Mouse (Mus musculus) kidney, postnatal 0 days (tissue): ENCODE measurements around the gene Nfic. TPM values are rescaled to one million over a fixed set of nuclear protein-coding genes. Genes with fewer than 3 reads are reported as not detected.

Experiments
- ATAC-seq: fragments of 200-750 bp; cut with Nextera tagmentation; replicated peaks from 2 replicates; pipeline ENCODE4 v1.8.0; 2017; ENCODE audit warnings: low read depth, moderate number of reproducible peaks, moderate TSS enrichment, moderate library complexity; ENCODE audit not compliant: low FRiP score
- DNase-seq: peaks from one replicate; pipeline ENCODE4 v3.0.0-alpha.2; 2016; ENCODE audit warnings: low spot score
- H3K27ac ChIP-seq: fragments of 300-500 bp; sonication (generic); 2 replicates; pipeline ENCODE4 v1.5.1; 2014; ENCODE audit warnings: mild to moderate bottlenecking
- H3K27me3 ChIP-seq: fragments of 300-500 bp; sonication (generic); 2 replicates; pipeline ENCODE4 v1.6.1; 2014; ENCODE audit warnings: low read length, mixed read lengths; ENCODE audit not compliant: insufficient read depth
- H3K36me3 ChIP-seq: fragments of 300-500 bp; sonication (generic); 2 replicates; pipeline ENCODE4 v1.6.1; 2014; ENCODE audit warnings: low read length, mixed read lengths; ENCODE audit not compliant: insufficient read depth
- H3K4me1 ChIP-seq: fragments of 300-500 bp; sonication (generic); replicated peaks from 2 replicates; pipeline ENCODE4 v1.6.1; 2014; ENCODE audit warnings: antibody characterized with exemption, low read length, mixed read lengths; ENCODE audit not compliant: insufficient read depth
- H3K4me2 ChIP-seq: fragments of 300-500 bp; sonication (generic); 2 replicates; pipeline ENCODE4 v1.6.1; 2014; ENCODE audit warnings: mild to moderate bottlenecking, low read length, moderate library complexity, mixed read lengths
- H3K4me3 ChIP-seq: fragments of 300-500 bp; sonication (generic); replicated peaks from 2 replicates; pipeline ENCODE4 v1.5.1; 2014; ENCODE audit warnings: low read depth, low read length
- H3K9ac ChIP-seq: fragments of 300-500 bp; sonication (generic); 2 replicates; pipeline ENCODE4 v1.6.1; 2014; ENCODE audit warnings: low read depth, low read length
- H3K9me3 ChIP-seq: fragments of 300-500 bp; sonication (generic); replicated peaks from 2 replicates; pipeline ENCODE4 v1.6.1; 2016; ENCODE audit warnings: low read length, inconsistent platforms, mixed read lengths
- CTCF ChIP-seq: IDR thresholded peaks from 2 replicates; pipeline ENCODE4 v1.5.1; 2016; ENCODE audit warnings: antibody characterized with exemption, low read depth, mild to moderate bottlenecking, moderate library complexity
- WGBS: fragments of 180-500 bp; shearing (Covaris S2); extraction: QIAGEN DNeasy Blood & Tissue Kit; methylation state at CpG from one replicate; pipeline ENCODE4 v1.1.7; 2014; 5-methylcytosine and 5-hydroxymethylcytosine counted together
- polyA plus RNA-seq: library from polyadenylated mRNA; unstranded; fragments of >200 nt; fragmentation: Nextera tagmentation; extraction: Ambion mirVana; gene quantifications from 2 replicates; pipeline ENCODE4 v1.2.1, GENCODE M21; 2015

Gene Nfic
- polyA plus RNA-seq, 1 experiment from 2014 or later, result 62.3 TPM

DNA sequence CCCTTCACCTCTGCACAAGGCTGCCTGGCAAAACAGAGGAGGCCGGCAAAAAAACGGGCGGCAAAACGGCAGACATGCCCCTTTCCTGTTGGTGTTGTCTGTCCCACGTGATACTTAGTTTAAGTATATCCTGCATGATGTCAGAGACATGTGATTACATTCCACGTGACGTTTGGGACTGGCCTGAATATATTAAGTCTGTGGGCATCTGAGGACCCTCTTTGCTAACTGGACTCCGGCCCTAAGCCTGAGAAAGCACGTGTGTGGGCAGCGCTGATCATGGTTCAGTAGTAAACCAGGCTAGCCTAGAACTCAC lies 54.3 kb downstream of the Nfic start:
- DNase-seq (peak; percentile 57), ATAC-seq (no peak)
- Histone ChIP-seq H3K9me3 (no peaks in the 10 kb centered on the region), H3K36me3 (peaks cover 41% of the 10 kb centered on the region), H3K4me2 (no peak overlapping the region), H3K4me1 (peaks cover 29% of the 10 kb centered on the region), H3K27ac (peak overlapping the region; percentile 86), H3K27me3 (no peaks in the 10 kb centered on the region), H3K9ac (no peak overlapping the region), H3K4me3 (no peak overlapping the region)
- WGBS, result 34% methylated on average over 10 of the region's 10 CpGs
- TF ChIP-seq CTCF, result no peak

- H3K4me3 ChIP-seq, result no peak overlapping the region
- peaks cover 29% of the 10 kb centered on the region for H3K4me1 ChIP-seq
- WGBS, result 75% methylated on average over 22 of the region's 22 CpGs
- H3K27ac ChIP-seq, result no peak overlapping the region; the same call in 1 of the 2 replicates
- H3K4me2 ChIP-seq, result no peak overlapping the region
- no peak for ATAC-seq
- TF ChIP-seq CTCF, result no peak
- H3K27me3 ChIP-seq, result no peaks in the 10 kb centered on the region
- H3K9ac ChIP-seq, result no peak overlapping the region
- no peaks in the 10 kb centered on the region for H3K9me3 ChIP-seq
- H3K36me3 ChIP-seq, result peaks cover 35% of the 10 kb centered on the region
- no peak for DNase-seq
These were observed 54.8 kb downstream of the Nfic start for GRCm38 (mm10) chr10:81400371-81401204.

- no peak overlapping the region for H3K27ac ChIP-seq
- peaks cover 29% of the 10 kb centered on the region for H3K4me1 ChIP-seq
- no peaks in the 10 kb centered on the region for H3K9me3 ChIP-seq
- H3K4me3 ChIP-seq, result no peak overlapping the region
- H3K4me2 ChIP-seq, result no peak overlapping the region
- ATAC-seq (no peak), DNase-seq (no peak)
- no peak for TF ChIP-seq CTCF
- 83% methylated on average over 18 of the region's 18 CpGs for WGBS
- no peak overlapping the region for H3K9ac ChIP-seq
- peaks cover 31% of the 10 kb centered on the region for H3K36me3 ChIP-seq
- H3K27me3 ChIP-seq, result no peaks in the 10 kb centered on the region
These were observed 55.6 kb downstream of the Nfic start for GRCm38 (mm10) chr10:81399798-81400308.

- no peak for TF ChIP-seq CTCF
- peaks cover 28% of the 10 kb centered on the region for H3K36me3 ChIP-seq
- DNase-seq, result no peak
- no peak for ATAC-seq
- H3K4me1 ChIP-seq, result peaks cover 29% of the 10 kb centered on the region
- WGBS, result 75% methylated on average over 5 of the region's 5 CpGs
- H3K4me3 ChIP-seq, result no peak overlapping the region
- no peak overlapping the region for H3K4me2 ChIP-seq
- no peak overlapping the region for H3K9ac ChIP-seq
- H3K27ac ChIP-seq, result no peak overlapping the region
- no peaks in the 10 kb centered on the region for H3K27me3 ChIP-seq
- H3K9me3 ChIP-seq, result no peaks in the 10 kb centered on the region
These were observed 56.1 kb downstream of the Nfic start for GRCm38 (mm10) chr10:81399296-81399695.

- Histone ChIP-seq H3K9ac (no peak overlapping the region), H3K36me3 (peaks cover 24% of the 10 kb centered on the region), H3K4me1 (peaks cover 20% of the 10 kb centered on the region), H3K4me3 (no peak overlapping the region), H3K9me3 (no peaks in the 10 kb centered on the region), H3K27me3 (no peaks in the 10 kb centered on the region), H3K27ac (no peak overlapping the region), H3K4me2 (no peak overlapping the region)
- WGBS, result 75% methylated on average over 5 of the region's 5 CpGs
- no peak for DNase-seq
- no peak for TF ChIP-seq CTCF
- no peak for ATAC-seq
These were observed 58.7 kb downstream of the Nfic start for GRCm38 (mm10) chr10:81396749-81397148.

DNA sequence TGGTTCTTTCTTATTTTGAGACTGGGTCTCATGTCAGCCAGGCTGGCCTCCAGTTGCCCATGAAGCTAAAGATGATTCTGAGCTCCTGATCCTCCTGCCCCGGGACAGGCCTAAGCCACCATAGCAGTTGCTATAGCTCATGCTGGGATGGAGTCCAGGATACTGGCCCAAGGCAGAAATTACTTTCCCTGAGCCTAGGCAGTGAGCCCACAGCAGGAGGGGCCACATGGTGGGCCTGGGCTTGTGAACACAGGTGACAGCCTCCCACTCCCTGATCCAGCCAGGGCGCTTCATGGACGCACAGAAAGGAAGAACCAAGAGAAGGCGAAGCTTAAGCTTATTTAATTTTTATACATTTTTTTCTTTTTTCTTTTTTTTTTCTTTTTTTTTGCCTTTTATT lies 59.6 kb downstream of the Nfic start:
- Histone ChIP-seq H3K4me3 (no peak overlapping the region), H3K9ac (no peak overlapping the region), H3K9me3 (no peaks in the 10 kb centered on the region), H3K27me3 (no peaks in the 10 kb centered on the region), H3K4me1 (peaks cover 11% of the 10 kb centered on the region), H3K36me3 (peaks cover 23% of the 10 kb centered on the region), H3K4me2 (no peak overlapping the region), H3K27ac (no peak overlapping the region)
- no peak for TF ChIP-seq CTCF
- ATAC-seq, result no peak
- no peak for DNase-seq
- 90% methylated on average over 4 of the region's 4 CpGs for whole genome bisulfite sequencing
